Mouse (Mus musculus) stomach, postnatal 0 days (tissue): ENCODE data around the gene Spaca4.

Experiments
- CTCF ChIP-seq: IDR thresholded peaks from 2 replicates; pipeline ENCODE4 v1.5.1; 2016; ENCODE audit warnings: antibody characterized with exemption, low read depth, mild to moderate bottlenecking, moderate library complexity
- EP300 ChIP-seq: optimal IDR thresholded peaks from 2 replicates; pipeline ENCODE3; 2016; ENCODE audit warnings: antibody characterized with exemption

GRCm38 (mm10) chr7:45748110-45748509 is 22.5 kb upstream of the Spaca4 start:
- TF ChIP-seq CTCF, result no peak
- no peak for TF ChIP-seq EP300
